Mouse (Mus musculus): ENCODE measurements at regions not wholly inside any gene's neighbourhood (a gene's known extent, or its start where the extent isn't known, plus 50 kb on each side); places are given as distances from the start of the nearest gene placed in this dataset.

DNA sequence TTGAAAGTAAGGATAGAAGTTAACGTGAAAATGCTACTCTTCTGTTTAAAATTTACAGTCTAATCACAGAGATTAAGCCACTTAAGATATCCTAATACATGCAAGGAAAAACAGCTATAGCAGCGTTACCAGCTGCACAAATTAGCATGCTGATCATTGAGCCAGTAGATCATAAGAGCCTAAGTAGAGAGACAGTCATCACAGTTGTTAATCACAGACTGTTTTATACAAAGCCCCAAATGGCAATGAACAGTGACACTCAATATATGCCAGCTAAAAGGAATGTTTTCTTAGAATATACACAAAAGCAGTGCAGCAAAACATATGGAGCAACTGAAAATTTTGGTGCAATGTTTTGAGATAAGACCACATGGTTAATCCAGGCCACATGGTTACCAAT, 64.7 kb upstream of the Ppp1r3a start:
- POLR2A ChIA-PET = no interaction called here

DNA sequence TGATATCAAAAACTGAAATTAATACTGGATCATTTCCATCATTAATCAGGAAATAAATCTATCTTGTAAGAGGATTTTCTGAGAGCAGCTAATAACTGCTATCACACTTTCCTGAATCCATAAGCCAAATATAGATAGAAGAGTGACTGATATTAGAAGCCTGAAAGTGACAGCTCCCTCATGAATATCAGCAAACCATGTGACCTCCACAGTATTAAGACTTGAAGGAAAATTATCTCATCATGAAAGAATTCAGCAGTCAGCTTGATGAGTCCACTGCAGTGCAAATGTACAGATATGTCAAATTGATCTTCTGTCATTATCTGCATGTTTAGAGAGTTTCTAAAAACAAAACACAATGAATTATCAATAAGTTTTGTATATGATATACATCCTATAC, 69.7 kb upstream of the Ppp1r3a start:
- POLR2A ChIA-PET = no interaction called here
- CTCF ChIA-PET = no interaction called here

More for the DNA sequence above, 64.7 kb upstream of the Ppp1r3a start:
- CTCF ChIA-PET = no interaction called here

DNA sequence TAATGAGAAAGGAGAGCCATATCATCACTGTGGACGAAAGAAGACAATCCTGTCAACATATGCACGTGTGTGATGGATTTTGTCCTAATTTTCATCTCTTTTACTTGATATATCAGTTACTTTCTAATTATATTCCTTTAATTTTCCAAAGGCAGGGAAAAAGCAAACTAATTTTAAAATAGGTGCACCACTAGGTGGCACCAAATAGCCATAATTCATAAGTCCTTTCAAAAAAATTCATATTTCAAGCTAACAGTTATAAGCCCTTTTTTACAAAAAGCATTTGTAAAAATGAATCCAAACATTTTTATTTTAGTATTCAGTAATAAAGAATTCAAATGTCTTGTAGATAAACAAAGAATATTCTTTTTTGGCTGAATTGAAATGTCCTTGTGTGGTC, 62.2 kb upstream of the Foxp2 start:
- ChIA-PET CTCF (interaction anchor here in 1 of 4 experiments (0.6 kb wide), 1 partner anchor 1478 kb away, joined by 3 read pairs; no protein-coding TSS in a partner anchor), POLR2A (no interaction called here)
